Mouse (Mus musculus) brain, embryonic 14.5 days (tissue): ENCODE measurements around the gene Abcc4. TPM values are rescaled to one million over a fixed set of nuclear protein-coding genes. Genes with fewer than 3 reads are reported as not detected.

Experiments
- DNase-seq: peaks from one replicate; pipeline ENCODE4 v3.0.0-alpha.2; 2011; ENCODE audit warnings: low read depth
- CTCF ChIP-seq: fragments of 200-500 bp; IDR thresholded peaks from 2 replicates; pipeline ENCODE4 v1.5.1; 2012; ENCODE audit warnings: inconsistent platforms, mild to moderate bottlenecking, moderate library complexity, borderline replicate concordance; ENCODE audit not compliant: insufficient read depth, insufficient read length; ENCODE audit errors: extremely low read depth
- POLR2A ChIP-seq: fragments of 200-500 bp; IDR thresholded peaks from 2 replicates; pipeline ENCODE4 v1.6.1; 2012; ENCODE audit warnings: mild to moderate bottlenecking, inconsistent platforms, borderline replicate concordance; ENCODE audit not compliant: poor library complexity, insufficient read depth, insufficient read length, severe bottlenecking; ENCODE audit errors: extremely low read depth
- polyA plus RNA-seq: library from polyadenylated mRNA; depleted of rRNA; stranded (reverse); fragments of >200 nt; gene quantifications from 2 replicates; pipeline ENCODE4 v1.2.3, GENCODE M21; 2012

The Abcc4 gene
- polyA plus RNA-seq, 1 experiment = 1.7 TPM

DNA sequence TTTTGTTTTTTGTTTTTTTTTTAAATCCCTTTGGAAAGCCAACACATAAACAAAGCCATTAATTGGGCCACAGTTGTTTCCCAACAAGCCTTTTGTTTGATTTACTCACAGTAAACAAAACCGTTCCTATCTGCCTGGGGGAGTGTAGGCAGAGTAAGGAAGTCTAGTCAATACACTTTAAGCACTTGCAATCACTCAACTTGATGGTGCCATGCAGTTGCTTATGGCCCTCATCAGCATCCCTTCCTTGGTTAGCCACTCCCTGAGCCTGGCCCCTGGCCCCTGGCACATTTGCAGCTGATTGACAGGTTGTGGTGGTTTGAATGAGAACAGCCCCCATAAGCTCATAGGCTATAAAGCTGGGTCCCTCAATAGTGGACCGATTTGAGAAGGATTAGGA, 209.3 kb downstream of the Abcc4 start:
- DNase-seq = no peak
- TF ChIP-seq CTCF (no peak), POLR2A (no peak)

DNA sequence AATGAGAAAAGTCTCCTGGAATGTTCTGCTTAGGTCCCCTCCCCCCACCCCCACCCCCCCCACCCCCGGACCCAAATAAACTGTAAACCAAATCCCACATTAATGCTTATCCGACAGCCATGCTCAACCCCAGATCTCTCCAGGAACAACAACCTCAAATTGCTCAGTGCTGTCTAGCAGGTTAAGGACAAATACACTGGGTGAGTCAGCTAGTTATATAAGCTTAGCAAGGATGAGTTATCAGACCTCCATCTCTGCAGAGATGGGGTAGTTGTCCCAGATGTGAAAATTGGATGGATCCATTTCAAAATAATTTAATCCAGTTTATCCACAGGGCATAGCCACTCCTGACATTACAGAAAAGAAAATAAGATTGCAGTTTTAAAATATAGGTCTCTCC, 210.6 kb downstream of the Abcc4 start:
- TF ChIP-seq CTCF = no peak
- no peak for TF ChIP-seq POLR2A
- DNase-seq = no peak

DNA sequence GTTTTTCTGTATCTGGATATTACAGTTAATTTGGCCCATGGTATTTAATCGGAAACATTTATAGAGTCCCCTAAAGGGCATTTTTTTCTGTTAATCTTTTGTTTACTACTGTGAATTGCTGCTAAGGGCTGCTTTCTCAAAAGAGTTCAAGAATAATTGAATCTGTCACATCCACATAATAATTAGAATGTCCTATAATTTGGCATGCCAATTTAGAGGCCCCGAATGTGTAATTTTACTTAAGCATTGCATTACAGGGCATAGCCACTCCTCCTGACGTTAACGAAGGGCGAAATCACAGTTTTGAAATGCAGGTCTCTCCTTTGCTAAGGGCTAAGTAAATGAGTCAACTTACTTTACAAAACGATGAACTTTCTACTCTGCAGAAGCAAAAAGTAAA, 214.3 kb downstream of the Abcc4 start:
- peak; percentile 67 for DNase-seq
- TF ChIP-seq CTCF (no peak), POLR2A (no peak)

- DNase-seq = peak; percentile 75
- TF ChIP-seq CTCF (no peak), POLR2A (no peak)
Observed at GRCm38 (mm10) chr14:118491300-118491699, 214.7 kb downstream of the Abcc4 start.

DNA sequence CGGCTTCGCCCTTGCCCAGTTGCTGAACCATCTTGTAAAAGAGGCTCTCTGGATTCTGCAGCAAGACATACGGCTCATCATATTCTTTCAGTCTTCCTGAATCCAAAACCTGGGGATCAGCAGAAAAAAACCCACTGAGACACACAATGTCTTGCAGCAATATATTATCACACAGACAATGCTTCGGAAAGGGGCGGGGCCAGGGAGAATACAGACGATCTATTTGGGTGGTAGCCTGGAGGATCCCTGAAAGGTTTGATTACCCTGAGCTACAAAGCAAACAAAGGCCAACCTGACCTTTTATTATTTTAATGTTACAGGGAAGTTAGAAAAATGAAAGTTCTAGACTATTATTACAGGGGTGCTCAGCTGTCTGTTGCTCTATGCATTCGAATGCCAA, 215.5 kb downstream of the Abcc4 start:
- TF ChIP-seq CTCF (no peak), POLR2A (no peak)
- no peak for DNase-seq

GRCm38 (mm10) chr14:118486349-118486748, 219.7 kb downstream of the Abcc4 start:
- peak; percentile 76 for DNase-seq
- TF ChIP-seq POLR2A (no peak), CTCF (no peak)

DNA sequence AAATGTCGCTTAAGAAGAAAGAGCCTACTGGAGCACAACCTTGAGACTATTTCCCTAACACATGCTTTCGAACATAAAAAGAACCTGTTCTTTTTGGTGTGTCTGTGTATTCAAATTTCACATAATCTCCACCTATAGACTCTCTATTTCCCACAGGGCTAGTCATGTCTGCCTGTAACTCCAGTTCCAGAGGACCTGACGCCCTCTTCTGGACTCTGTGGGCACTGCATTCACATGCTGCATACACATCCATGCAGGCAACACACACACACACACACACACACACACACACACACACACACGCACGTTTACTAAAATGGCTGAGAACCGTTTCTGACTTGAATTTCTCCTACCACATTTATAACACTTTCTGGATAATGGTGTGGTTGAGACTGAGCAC, 220.4 kb downstream of the Abcc4 start:
- DNase-seq = no peak
- no peak for TF ChIP-seq POLR2A
- TF ChIP-seq CTCF = no peak

DNA sequence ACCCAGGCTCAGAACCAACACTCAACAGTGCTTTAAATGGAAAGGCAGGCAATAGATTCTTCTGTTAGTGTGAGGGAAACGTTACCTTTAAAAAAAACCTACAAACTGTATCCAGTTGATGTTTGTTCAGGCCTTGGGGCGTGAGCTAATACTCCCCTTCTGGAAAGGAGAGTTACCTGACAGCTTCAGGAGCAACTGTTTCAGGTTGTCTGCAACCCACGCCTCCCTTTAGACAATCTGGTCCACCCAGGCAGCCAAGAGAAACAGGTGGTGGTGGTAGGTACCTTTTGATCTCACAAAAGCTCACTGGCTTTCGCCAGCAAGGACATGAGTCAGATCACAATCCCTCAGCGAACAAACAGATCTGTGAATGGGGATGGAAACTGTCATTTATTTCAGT, 223.7 kb downstream of the Abcc4 start:
- no peak for TF ChIP-seq CTCF
- TF ChIP-seq POLR2A = no peak
- DNase-seq = no peak

DNA sequence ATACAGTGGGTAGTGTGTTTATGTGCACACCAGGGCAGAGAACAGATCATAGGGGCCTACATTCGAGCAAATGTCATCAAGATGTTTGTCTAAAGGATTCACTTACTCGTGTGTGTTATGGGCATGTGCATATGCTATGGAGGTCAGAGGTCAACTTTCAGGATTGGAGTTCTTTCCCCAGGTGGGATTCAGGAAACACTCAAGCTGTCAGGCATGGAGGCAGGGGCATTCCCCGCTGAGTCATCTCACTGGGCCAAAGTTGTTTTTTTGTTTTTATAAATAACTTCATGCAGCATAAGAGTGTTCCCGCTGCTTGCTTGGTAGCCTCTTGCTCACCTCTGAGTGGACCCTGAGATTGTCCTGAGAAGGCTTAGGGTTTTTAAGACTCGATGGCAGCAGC, 224.2 kb downstream of the Abcc4 start:
- no peak for TF ChIP-seq POLR2A
- no peak for TF ChIP-seq CTCF
- DNase-seq = no peak

DNA sequence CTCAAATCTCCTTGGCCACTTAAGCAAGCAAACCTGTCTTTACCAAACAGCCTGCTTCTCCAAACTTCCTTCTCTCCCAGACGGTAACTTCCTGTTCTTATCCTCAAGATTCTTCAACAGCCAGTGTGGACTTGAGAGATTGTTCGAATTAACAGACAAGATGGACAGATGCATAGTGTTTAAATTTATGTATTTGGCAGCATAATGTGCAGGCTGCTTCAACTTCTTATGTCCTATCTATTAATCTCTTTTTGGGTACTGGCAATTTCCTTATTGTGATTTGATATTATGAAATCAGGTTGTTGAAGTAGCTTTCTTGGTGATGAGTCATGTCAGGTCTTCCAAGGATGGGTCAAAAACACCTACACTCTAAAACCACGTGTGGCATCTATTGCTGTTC, 229.7 kb downstream of the Abcc4 start:
- no peak for DNase-seq
- no peak for TF ChIP-seq POLR2A
- no peak for TF ChIP-seq CTCF

DNA sequence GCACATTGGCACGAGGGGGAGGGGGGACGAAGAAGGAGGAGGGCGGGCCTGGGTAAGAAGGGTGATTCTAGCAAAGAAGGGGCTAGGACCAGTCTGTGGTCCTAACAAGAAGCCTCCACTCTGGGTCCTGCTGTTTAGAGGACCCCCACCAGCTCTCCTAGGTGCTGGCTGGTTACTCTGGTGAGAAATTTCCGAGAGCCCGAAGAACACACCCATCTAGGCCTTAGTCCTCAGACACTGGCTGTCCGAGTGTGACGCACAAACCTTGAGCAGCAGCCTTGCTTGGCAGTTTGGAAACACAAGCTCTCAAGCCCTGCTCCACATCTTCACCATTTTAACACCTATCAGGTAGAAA, 230.9 kb downstream of the Abcc4 start:
- no peak for TF ChIP-seq POLR2A
- TF ChIP-seq CTCF = no peak
- DNase-seq = no peak

- DNase-seq = peak; percentile 82
Observed at GRCm38 (mm10) chr14:118474226-118475099, 231.6 kb downstream of the Abcc4 start.

More at GRCm38 (mm10) chr14:118474226-118475099, 231.6 kb downstream of the Abcc4 start:
- TF ChIP-seq POLR2A = no peak
- TF ChIP-seq CTCF = no peak; the same call in 1 of the 2 replicates
